Mouse (Mus musculus) thymus, adult 2 months (tissue): ENCODE data around the gene Asf1b.

Source experiments
- CTCF ChIP-seq: fragments of 200-500 bp; IDR thresholded peaks from 2 replicates; pipeline ENCODE4 v1.5.1; 2012; ENCODE audit warnings: mild to moderate bottlenecking, control low read depth, low read length, moderate library complexity, borderline replicate concordance; ENCODE audit not compliant: control insufficient read depth, poor library complexity, insufficient read depth; ENCODE audit errors: extremely low read depth
- POLR2A ChIP-seq: fragments of 200-500 bp; IDR thresholded peaks from 2 replicates; pipeline ENCODE4 v1.6.1; 2012; ENCODE audit warnings: mild to moderate bottlenecking, low read length, control low read depth, moderate library complexity; ENCODE audit not compliant: control insufficient read depth, poor library complexity, insufficient read depth; ENCODE audit errors: extremely low read depth

DNA sequence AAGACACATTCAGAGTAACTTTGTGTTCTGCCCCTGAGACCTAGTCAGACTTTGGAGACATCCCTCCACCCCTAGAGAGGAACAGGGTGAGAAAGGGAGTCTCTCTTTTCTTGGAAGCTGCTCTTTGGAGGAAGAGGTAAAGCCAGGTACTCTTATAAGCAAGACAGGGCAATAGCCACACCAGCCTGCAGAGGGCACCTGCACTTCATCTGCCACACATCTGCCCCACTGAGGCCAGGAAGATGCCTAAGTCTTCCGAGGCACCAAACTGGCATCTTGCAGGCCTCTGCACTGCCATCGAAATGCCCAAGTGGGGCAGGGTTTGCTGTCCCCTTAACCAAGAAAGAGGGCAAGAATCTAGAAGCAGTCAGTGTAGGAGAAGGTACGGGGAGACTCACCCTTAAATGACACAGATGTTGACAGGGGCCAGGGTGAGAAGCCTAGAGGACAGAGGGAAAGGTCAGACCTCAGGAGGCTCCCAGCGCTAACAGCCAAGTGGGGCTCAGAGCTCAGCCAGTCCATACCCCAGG is 20.9 kb downstream of the Asf1b start:
- TF ChIP-seq CTCF (peak; percentile 45; the same call in 1 of the 2 replicates), POLR2A (no peak)
